Comparison of ENCODE assay signal across 24 mouse cellular contexts in genomic region chr19:11854821-11855220, GRCm38 (mm10). TPM values are rescaled to one million over a fixed set of nuclear protein-coding genes. Genes with fewer than 3 reads are reported as not detected.
DNase-seq lines count a peak whose midpoint lies in the region; TF ChIP-seq lines count a peak whose summit lies in the region.
"Had no signal": no experiment of that assay in that cellular context is flagged by ENCODE, and none has a peak within 500 bp of the region (broad histone marks: within the 10 kb centered on the region; RNA-seq: fewer than 3 reads in every experiment).

No protein-coding gene starts in this region.

- no peak for TF ChIP-seq RAD21 in MEL (IDR thresholded peaks at IDR 0.05; ENCODE audit: low read depth, low read length)

- no peaks in the 10 kb centered on the region for H3K9me3 ChIP-seq in MEL (replicated peaks; ENCODE audit: insufficient read depth, low read length)
- H3K9me3 ChIP-seq: G1E had no signal

- H3K27ac ChIP-seq in MEL (ENCODE audit: control insufficient read depth, low read depth, low read length) = no peak overlapping the region

- no peaks in the 10 kb centered on the region for H3K27me3 ChIP-seq in MEL (ENCODE audit: control insufficient read depth in 1 of 2, insufficient read depth in 2 of 2, low read length in 2 of 2)
- H3K27me3 ChIP-seq: CH12.LX had no signal

- H3K36me3 ChIP-seq in MEL (ENCODE audit: control insufficient read depth in 1 of 2, insufficient read depth in 2 of 2, low read length in 2 of 2) = peaks cover 0 to 14% of the 10 kb centered on the region in 2 experiments; a peak in 2 of 4 replicates
- H3K36me3 ChIP-seq: G1E had no signal

- H3K4me3 ChIP-seq in MEL (ENCODE audit: control insufficient read depth in 1 of 2, insufficient read depth in 1 of 2, low read depth in 2 of 2, low read length in 2 of 2) = no peak overlapping the region

- H3K9ac ChIP-seq in MEL (ENCODE audit: control insufficient read depth, low read depth, low read length, poor library complexity, severe bottlenecking) = no peak overlapping the region

- TF ChIP-seq CTCF in MEL (IDR thresholded peaks at IDR 0.05 in 2 of 3, conservative IDR thresholded peaks at IDR 0.05 in 1 of 3; ENCODE audit: control insufficient read depth in 1 of 3, insufficient read depth in 1 of 3, low read depth in 2 of 3, low read length in 3 of 3, poor library complexity in 1 of 3, severe bottlenecking in 1 of 3) = no peak

- peak; percentile 53 to 56 for TF ChIP-seq EP300 in MEL (IDR thresholded peaks at IDR 0.05; ENCODE audit: low read depth in 1 of 2, low read length in 2 of 2)

- DNase-seq in MEL (ENCODE audit: low read depth, low spot score) = peak; percentile 13
- DNase-seq in left cerebral cortex, adult 8-10 months (ENCODE audit: low spot score in 2 of 2) = no peak
- DNase-seq: adrenal gland, adult 2 months; adrenal gland, adult 8-10 months; adrenal gland, postnatal 10 days; adrenal gland, postnatal 14 days; adrenal gland, postnatal 25 days; adrenal gland, postnatal 36 days; B cell, adult 2 months; cerebellum, adult 11 months; cerebellum, adult 11-12 months; cerebellum, adult 18-20 months; cerebellum, adult 2 months; cerebellum, adult 8-10 months had no signal

- TF ChIP-seq POLR2A in MEL (IDR thresholded peaks at IDR 0.05; ENCODE audit: control insufficient read depth in 1 of 2, insufficient read depth in 1 of 2, low read depth in 1 of 2, low read length in 2 of 2, poor library complexity in 1 of 2) = no peak

- peaks cover 2 to 6% of the 10 kb centered on the region in 2 experiments; a peak in 1 of 4 replicates for H3K4me1 ChIP-seq in MEL (ENCODE audit: control insufficient read depth in 1 of 2, insufficient read depth in 2 of 2, low read length in 2 of 2)

- no peaks in the 10 kb centered on the region for H3K79me2 ChIP-seq in MEL (ENCODE audit: control insufficient read depth, insufficient read depth, low read length, poor library complexity)

TF ChIP-seq in MEL, 35 proteins besides CTCF, POLR2A, EP300 and RAD21:
- TF ChIP-seq TCF12 (IDR thresholded peaks at IDR 0.05; ENCODE audit: low read depth, low read length) (0 out of 2 replicates have a peak, but pooled peaks have one; percentile 21), ZKSCAN1 (IDR thresholded peaks at IDR 0.05; ENCODE audit: low read depth, low read length) (no peak), GATA1 (IDR thresholded peaks at IDR 0.05; ENCODE audit: low read depth, low read length) (peak; percentile 44; the same call in 1 of the 2 replicates)

RNA-seq across cellular contexts. Expression of gene Olfr1418, which starts 6.0 kb away (rescaled TPM):
- 0.03 TPM in 1 of 2 replicates, not detected in the other for total RNA-seq in MEL (2012; rRNA removed)
- polyA plus RNA-seq in MEL (2012; ENCODE audit: insufficient read depth in 1 of 2, insufficient read length in 2 of 2, low read depth in 1 of 2, low replicate concordance in 2 of 2, missing spikeins in 1 of 2) = not detected
- not detected for total RNA-seq in left cerebral cortex, adult 8-10 months (2022)
- total RNA-seq: adrenal gland, adult 18-20 months; adrenal gland, adult 2 months; adrenal gland, adult 8-10 months; adrenal gland, postnatal 10 days; adrenal gland, postnatal 14 days; adrenal gland, postnatal 25 days; adrenal gland, postnatal 36 days; adrenal gland, postnatal 4 days; CH12.LX; ES-E14 had no signal
- polyA plus RNA-seq: activated CD4-positive, CD25-positive, alpha-beta regulatory T cell, adult 4 months; adrenal gland, adult 2 months; brain, embryonic 14.5 days; C2C12; CD4-positive, CD25-positive, alpha-beta regulatory T cell, adult 4 months; cerebellum, adult 2 months; G1E had no signal

RNA-seq across cellular contexts. Expression of gene Olfr1417, which starts 15.8 kb away (rescaled TPM):
- not detected in 2 replicates for total RNA-seq in MEL (2012; rRNA removed)
- polyA plus RNA-seq in MEL (2012; ENCODE audit: insufficient read depth in 1 of 2, insufficient read length in 2 of 2, low read depth in 1 of 2, low replicate concordance in 2 of 2, missing spikeins in 1 of 2) = not detected
- total RNA-seq in left cerebral cortex, adult 8-10 months (2022) = not detected
- total RNA-seq: adrenal gland, adult 18-20 months; adrenal gland, adult 2 months; adrenal gland, adult 8-10 months; adrenal gland, postnatal 10 days; adrenal gland, postnatal 14 days; adrenal gland, postnatal 25 days; adrenal gland, postnatal 36 days; adrenal gland, postnatal 4 days; CH12.LX; ES-E14 had no signal
- polyA plus RNA-seq: activated CD4-positive, CD25-positive, alpha-beta regulatory T cell, adult 4 months; adrenal gland, adult 2 months; C2C12; CD4-positive, CD25-positive, alpha-beta regulatory T cell, adult 4 months; cerebellum, adult 2 months; G1E had no signal

RNA-seq across cellular contexts. Expression of gene Olfr1419, which starts 20.1 kb away (rescaled TPM):
- not detected in 2 replicates for total RNA-seq in MEL (2012; rRNA removed)
- not detected for polyA plus RNA-seq in MEL (2012; ENCODE audit: insufficient read depth in 1 of 2, insufficient read length in 2 of 2, low read depth in 1 of 2, low replicate concordance in 2 of 2, missing spikeins in 1 of 2)
- under 1 TPM in 1 of 4 experiments, not detected in 3; 0.13 TPM for total RNA-seq in left cerebral cortex, adult 8-10 months (2022)
- total RNA-seq: adrenal gland, adult 18-20 months; adrenal gland, adult 2 months; adrenal gland, adult 8-10 months; adrenal gland, postnatal 10 days; adrenal gland, postnatal 14 days; adrenal gland, postnatal 25 days; adrenal gland, postnatal 36 days; adrenal gland, postnatal 4 days; CH12.LX; ES-E14 had no signal
- polyA plus RNA-seq: activated CD4-positive, CD25-positive, alpha-beta regulatory T cell, adult 4 months; adrenal gland, adult 2 months; C2C12; CD4-positive, CD25-positive, alpha-beta regulatory T cell, adult 4 months; G1E; Patski had no signal

RNA-seq across cellular contexts. Expression of gene Olfr1420, which starts 31.5 kb away (rescaled TPM):
- not detected in 2 replicates for total RNA-seq in MEL (2012; rRNA removed)
- under 1 TPM in 1 of 2 experiments, not detected in 1; 0.03 TPM for polyA plus RNA-seq in MEL (2012; ENCODE audit: insufficient read depth in 1 of 2, insufficient read length in 2 of 2, low read depth in 1 of 2, low replicate concordance in 2 of 2, missing spikeins in 1 of 2)
- total RNA-seq in left cerebral cortex, adult 8-10 months (2022) = not detected
- total RNA-seq: adrenal gland, adult 18-20 months; adrenal gland, adult 2 months; adrenal gland, adult 8-10 months; adrenal gland, postnatal 10 days; adrenal gland, postnatal 14 days; adrenal gland, postnatal 25 days; adrenal gland, postnatal 36 days; adrenal gland, postnatal 4 days; CH12.LX; ES-E14 had no signal
- polyA plus RNA-seq: activated CD4-positive, CD25-positive, alpha-beta regulatory T cell, adult 4 months; adrenal gland, adult 2 months; brain, embryonic 14.5 days; C2C12; cerebellum, adult 2 months; G1E had no signal

RNA-seq across cellular contexts. Expression of gene Stx3, which starts 35.6 kb away (rescaled TPM):
- total RNA-seq in MEL (2012; rRNA removed) = 0.33 and 0.73 TPM in 2 replicates
- polyA plus RNA-seq in MEL (2012; ENCODE audit: insufficient read depth in 1 of 2, insufficient read length in 2 of 2, low read depth in 1 of 2, low replicate concordance in 2 of 2, missing spikeins in 1 of 2) = 1 to 10 TPM in 1 of 2 experiments, not detected in 1; 3.0 TPM
- total RNA-seq in left cerebral cortex, adult 8-10 months (2022) = 10 to 100 TPM; 27.7 to 33.8 (median 29.7) TPM
- polyA plus RNA-seq: G1E had no signal
